Mouse (Mus musculus) urinary bladder, postnatal 14 days (tissue): ENCODE data around the gene Leprot.

Source experiments
- DNase-seq: peaks from one replicate; pipeline ENCODE4 v3.0.0; 2021; ENCODE audit warnings: low spot score

Leprot gene

GRCm38 (mm10) chr4:101664160-101664750 is 16.7 kb downstream of the Leprot start:
- DNase-seq = peak; percentile 53

- no peak for DNase-seq
Measured at GRCm38 (mm10) chr4:101664766-101665165, 17.2 kb downstream of the Leprot start.

GRCm38 (mm10) chr4:101669161-101669560 is 21.6 kb downstream of the Leprot start:
- DNase-seq = no peak

- DNase-seq = no peak
Measured at GRCm38 (mm10) chr4:101669811-101670210, 22.3 kb downstream of the Leprot start.

- DNase-seq = no peak
Measured at GRCm38 (mm10) chr4:101674790-101675189, 27.3 kb downstream of the Leprot start.

- peak; percentile 16 for DNase-seq
Measured at GRCm38 (mm10) chr4:101675726-101676125, 28.2 kb downstream of the Leprot start.

GRCm38 (mm10) chr4:101682620-101683019 is 35.1 kb downstream of the Leprot start:
- no peak for DNase-seq

GRCm38 (mm10) chr4:101683086-101683485 is 35.6 kb downstream of the Leprot start:
- no peak for DNase-seq

- no peak for DNase-seq
Measured at GRCm38 (mm10) chr4:101684821-101685220, 37.3 kb downstream of the Leprot start.

- DNase-seq = no peak
Measured at GRCm38 (mm10) chr4:101686227-101686810, 38.8 kb downstream of the Leprot start.

- DNase-seq = no peak
Measured at GRCm38 (mm10) chr4:101689241-101689640, 41.7 kb downstream of the Leprot start.

- no peak for DNase-seq
Measured at GRCm38 (mm10) chr4:101689645-101690044, 42.1 kb downstream of the Leprot start.

GRCm38 (mm10) chr4:101692892-101693291 is 45.4 kb downstream of the Leprot start:
- DNase-seq = no peak

GRCm38 (mm10) chr4:101694529-101694928 is 47.0 kb downstream of the Leprot start:
- no peak for DNase-seq

GRCm38 (mm10) chr4:101697236-101697635 is 49.7 kb downstream of the Leprot start:
- DNase-seq = no peak

GRCm38 (mm10) chr4:101699423-101699822 is 51.9 kb downstream of the Leprot start:
- DNase-seq = no peak

- DNase-seq = no peak
Measured at GRCm38 (mm10) chr4:101700892-101701640, 53.5 kb downstream of the Leprot start.

GRCm38 (mm10) chr4:101705325-101705724 is 57.8 kb downstream of the Leprot start:
- no peak for DNase-seq

GRCm38 (mm10) chr4:101707234-101707633 is 59.7 kb downstream of the Leprot start:
- DNase-seq = no peak

GRCm38 (mm10) chr4:101707953-101708352 is 60.4 kb downstream of the Leprot start:
- no peak for DNase-seq
